Comparison of ENCODE assay signal across 9 mouse cellular contexts in genomic region chr11:88528522-88529101, GRCm38 (mm10).
DNase-seq lines count a peak whose midpoint lies in the region; ATAC-seq and TF ChIP-seq lines count a peak whose summit lies in the region.
"Had no signal": no experiment of that assay in that cellular context is flagged by ENCODE, and none has a peak within 500 bp of the region (broad histone marks: within the 10 kb centered on the region; RNA-seq: fewer than 3 reads in every experiment).

No protein-coding gene starts in this region.

- no peaks in the 10 kb centered on the region for H3K9me3 ChIP-seq in CH12.LX (replicated peaks; ENCODE audit: low read length)
- H3K9me3 ChIP-seq in embryonic facial prominence, embryonic 14.5 days (ENCODE audit: control insufficient read depth, low read length): no peaks in the 10 kb centered on the region
- H3K9me3 ChIP-seq in hindbrain, embryonic 11.5 days (ENCODE audit: control insufficient read depth, low read length): no peaks in the 10 kb centered on the region
- H3K9me3 ChIP-seq in limb, embryonic 14.5 days (ENCODE audit: control insufficient read depth, low read length): no peaks in the 10 kb centered on the region
- H3K9me3 ChIP-seq in stomach, embryonic 14.5 days (ENCODE audit: control insufficient read depth, low read depth, low read length): no peaks in the 10 kb centered on the region
- H3K9me3 ChIP-seq: liver, embryonic 15.5 days had no signal

- no peak for TF ChIP-seq POLR2A in CH12.LX (IDR thresholded peaks at IDR 0.05; ENCODE audit: low read depth, low read length)
- TF ChIP-seq POLR2A in limb, embryonic 14.5 days (IDR thresholded peaks at IDR 0.05; ENCODE audit: borderline replicate concordance, extremely low read depth, insufficient read depth, insufficient read length): no peak

- H3K9ac ChIP-seq in CH12.LX (ENCODE audit: insufficient read depth, low read depth): no peak overlapping the region
- no peak overlapping the region for H3K9ac ChIP-seq in embryonic facial prominence, embryonic 14.5 days (ENCODE audit: low read depth, low read length)
- no peak overlapping the region for H3K9ac ChIP-seq in hindbrain, embryonic 11.5 days (ENCODE audit: low read depth, low read length)
- H3K9ac ChIP-seq in limb, embryonic 14.5 days (ENCODE audit: low read depth, low read length, severe bottlenecking): no peak overlapping the region
- H3K9ac ChIP-seq in stomach, embryonic 14.5 days (replicated peaks; ENCODE audit: low read depth, low read length): no peak overlapping the region
- H3K9ac ChIP-seq: liver, embryonic 15.5 days had no signal

- H3K4me3 ChIP-seq in CH12.LX (replicated peaks in 1 of 3; ENCODE audit: low read depth in 2 of 3, low read length in 2 of 3, poor library complexity in 1 of 3): no peak overlapping the region
- no peak overlapping the region for H3K4me3 ChIP-seq in embryonic facial prominence, embryonic 14.5 days (ENCODE audit: low read depth, low read length)
- no peak overlapping the region for H3K4me3 ChIP-seq in hindbrain, embryonic 11.5 days (ENCODE audit: low read depth, low read length)
- H3K4me3 ChIP-seq in limb, embryonic 14.5 days (replicated peaks; ENCODE audit: low read length): no peak overlapping the region
- H3K4me3 ChIP-seq in stomach, embryonic 14.5 days (ENCODE audit: low read depth, low read length): no peak overlapping the region
- H3K4me3 ChIP-seq: liver, embryonic 15.5 days had no signal

- dilution Hi-C loops in CH12.LX (cut with MboI; ENCODE audit: extremely low pct_ligation_motif_present, extremely low pct_unique_long_range_greater_than_20kb, low sequenced_read_pairs): no loop called here

- WGBS in embryonic facial prominence, embryonic 14.5 days: 8% methylated on average over 8 of the region's 8 CpGs
- 31% methylated on average over 8 of the region's 8 CpGs for WGBS in hindbrain, embryonic 11.5 days
- 20% methylated on average over 8 of the region's 8 CpGs for WGBS in limb, embryonic 14.5 days
- WGBS in stomach, embryonic 14.5 days: 22% methylated on average over 8 of the region's 8 CpGs

- no peak overlapping the region for H3K4me2 ChIP-seq in CH12.LX (ENCODE audit: insufficient read depth, low read depth, poor library complexity, severe bottlenecking)
- no peak overlapping the region for H3K4me2 ChIP-seq in embryonic facial prominence, embryonic 14.5 days (ENCODE audit: low read depth, low read length)
- H3K4me2 ChIP-seq in hindbrain, embryonic 11.5 days (replicated peaks; ENCODE audit: low read depth, low read length): no peak overlapping the region
- no peak overlapping the region for H3K4me2 ChIP-seq in limb, embryonic 14.5 days (replicated peaks; ENCODE audit: low read depth, low read length, severe bottlenecking)
- H3K4me2 ChIP-seq in stomach, embryonic 14.5 days (replicated peaks; ENCODE audit: low read depth, low read length): peak overlapping the region; percentile 21; the same call in 1 of the 2 replicates
- H3K4me2 ChIP-seq: liver, embryonic 15.5 days had no signal

- no peaks in the 10 kb centered on the region for H3K27me3 ChIP-seq in CH12.LX (replicated peaks)
- no peaks in the 10 kb centered on the region for H3K27me3 ChIP-seq in embryonic facial prominence, embryonic 14.5 days (replicated peaks; ENCODE audit: control insufficient read depth, insufficient read depth, low read length)
- H3K27me3 ChIP-seq in hindbrain, embryonic 11.5 days (ENCODE audit: control insufficient read depth, insufficient read depth, low read length): no peaks in the 10 kb centered on the region
- H3K27me3 ChIP-seq in limb, embryonic 14.5 days (ENCODE audit: control insufficient read depth, insufficient read depth, low read length): no peaks in the 10 kb centered on the region
- no peaks in the 10 kb centered on the region for H3K27me3 ChIP-seq in stomach, embryonic 14.5 days (ENCODE audit: control insufficient read depth, insufficient read depth, low read length)
- H3K27me3 ChIP-seq: liver, embryonic 15.5 days had no signal

- TF ChIP-seq CTCF in CH12.LX (conservative IDR thresholded peaks at IDR 0.05 in 1 of 2, IDR thresholded peaks at IDR 0.05 in 1 of 2; ENCODE audit: low read depth in 2 of 2, low read length in 2 of 2): no peak

- H3K4me1 ChIP-seq in CH12.LX (ENCODE audit: control insufficient read depth in 1 of 2, insufficient read depth in 2 of 2): peaks cover 19 to 86% of the 10 kb centered on the region in 2 experiments
- peaks cover 62% of the 10 kb centered on the region for H3K4me1 ChIP-seq in embryonic facial prominence, embryonic 14.5 days (ENCODE audit: control insufficient read depth, insufficient read depth, low read length)
- peaks cover 39% of the 10 kb centered on the region for H3K4me1 ChIP-seq in hindbrain, embryonic 11.5 days (replicated peaks; ENCODE audit: control insufficient read depth, insufficient read depth, low read length)
- peaks cover 55% of the 10 kb centered on the region for H3K4me1 ChIP-seq in limb, embryonic 14.5 days (ENCODE audit: control insufficient read depth, insufficient read depth, low read length)
- peaks cover 58% of the 10 kb centered on the region for H3K4me1 ChIP-seq in stomach, embryonic 14.5 days (ENCODE audit: control insufficient read depth, insufficient read depth, low read length)

- peaks cover 0 to 45% of the 10 kb centered on the region in 2 experiments for H3K36me3 ChIP-seq in CH12.LX (replicated peaks in 1 of 2; ENCODE audit: control insufficient read depth in 1 of 2, insufficient read depth in 1 of 2, low read length in 1 of 2)
- H3K36me3 ChIP-seq in embryonic facial prominence, embryonic 14.5 days (ENCODE audit: control insufficient read depth, insufficient read depth, low read length): no peaks in the 10 kb centered on the region
- no peaks in the 10 kb centered on the region for H3K36me3 ChIP-seq in hindbrain, embryonic 11.5 days (ENCODE audit: control insufficient read depth, insufficient read depth, low read length)
- no peaks in the 10 kb centered on the region for H3K36me3 ChIP-seq in limb, embryonic 14.5 days (ENCODE audit: control insufficient read depth, insufficient read depth, low read length)
- H3K36me3 ChIP-seq in stomach, embryonic 14.5 days (ENCODE audit: control insufficient read depth, insufficient read depth, low read length): no peaks in the 10 kb centered on the region
- H3K36me3 ChIP-seq: liver, embryonic 15.5 days had no signal

- DNase-seq in CH12.LX (ENCODE audit: extremely low read depth): no peak
- peak; percentile 88 for DNase-seq in embryonic facial prominence, embryonic 14.5 days (ENCODE audit: low spot score)
- no peak for DNase-seq in hindbrain, embryonic 11.5 days (ENCODE audit: low spot score)
- peak; percentile 66 for DNase-seq in limb, embryonic 14.5 days (ENCODE audit: low spot score)
- DNase-seq in layer of hippocampus, adult 9-10 months (ENCODE audit: low spot score): no peak
- no peak for DNase-seq in right cerebral cortex, adult 2 months (ENCODE audit: low spot score in 2 of 2)
- no peak for DNase-seq in cerebellum, adult 11-12 months

- H3K79me2 ChIP-seq in CH12.LX (replicated peaks; ENCODE audit: control insufficient read depth, extremely low read depth, insufficient read depth, poor library complexity, severe bottlenecking): no peaks in the 10 kb centered on the region

- TF ChIP-seq EP300 in CH12.LX (IDR thresholded peaks at IDR 0.05; ENCODE audit: low read length): peak; percentile 28; the same call in 1 of the 2 replicates

- ATAC-seq in embryonic facial prominence, embryonic 14.5 days (ENCODE audit: low read depth): no peak
- ATAC-seq in hindbrain, embryonic 11.5 days (ENCODE audit: low FRiP score): no peak
- peak; percentile 17; the same call in 1 of the 2 replicates for ATAC-seq in limb, embryonic 14.5 days (ENCODE audit: low FRiP score, low read depth)
- peak; percentile 33; the same call in 1 of the 2 replicates for ATAC-seq in stomach, embryonic 14.5 days (ENCODE audit: insufficient number of reproducible peaks, insufficient read depth, low FRiP score, low read depth)

- TF ChIP-seq RAD21 in CH12.LX (IDR thresholded peaks at IDR 0.05; ENCODE audit: low read depth, low read length): no peak

- H3K27ac ChIP-seq in CH12.LX (ENCODE audit: insufficient read depth, low read depth): no peak overlapping the region
- peak overlapping the region; percentile 22; the same call in 1 of the 2 replicates for H3K27ac ChIP-seq in embryonic facial prominence, embryonic 14.5 days (replicated peaks; ENCODE audit: low read depth, low read length)
- H3K27ac ChIP-seq in hindbrain, embryonic 11.5 days (ENCODE audit: low read depth, low read length): peak overlapping the region; percentile 43
- no peak overlapping the region for H3K27ac ChIP-seq in limb, embryonic 14.5 days (replicated peaks; ENCODE audit: low read depth, low read length)
- peak overlapping the region; percentile 34; the same call in 1 of the 2 replicates for H3K27ac ChIP-seq in stomach, embryonic 14.5 days (ENCODE audit: low read length)
- H3K27ac ChIP-seq: liver, embryonic 15.5 days had no signal

- in situ Hi-C loops in CH12.LX (cut with MboI; ENCODE audit: low pct_ligation_motif_present, low pct_unique_long_range_greater_than_20kb, low sequenced_read_pairs): no loop called here

TF ChIP-seq in CH12.LX, 34 proteins besides CTCF, POLR2A, EP300 and RAD21:
- TF ChIP-seq MAFK (IDR thresholded peaks at IDR 0.05; ENCODE audit: insufficient replicate concordance, low read length): no peak
- peak; percentile 76; the same call in 1 of the 2 replicates for TF ChIP-seq MAZ (IDR thresholded peaks at IDR 0.05; ENCODE audit: low read depth, low read length)
- TF ChIP-seq ZNF384 (IDR thresholded peaks at IDR 0.05; ENCODE audit: low read depth, low read length): peak; percentile 68; the same call in 1 of the 2 replicates
- peak; percentile 8; the same call in 1 of the 2 replicates for TF ChIP-seq ETS1 (conservative IDR thresholded peaks at IDR 0.05; ENCODE audit: low read depth, low read length)
- no peak for TF ChIP-seq NRF1 (IDR thresholded peaks at IDR 0.05; ENCODE audit: low read depth, low read length)

Comparison
In these comparisons a context has a peak if more than half of its experiments do, and no peak if none do; other contexts are left out.
1. DNase-seq: peak in embryonic facial prominence, embryonic 14.5 days (single experiment) and limb, embryonic 14.5 days (single experiment); none in CH12.LX (single experiment), hindbrain, embryonic 11.5 days (single experiment), layer of hippocampus, adult 9-10 months (single experiment), right cerebral cortex, adult 2 months (0 of 2) and cerebellum, adult 11-12 months (single experiment).
2. H3K27ac ChIP-seq: peak in embryonic facial prominence, embryonic 14.5 days (single experiment), hindbrain, embryonic 11.5 days (single experiment) and stomach, embryonic 14.5 days (single experiment); none in CH12.LX (single experiment) and limb, embryonic 14.5 days (single experiment).
3. ATAC-seq: peak in limb, embryonic 14.5 days (single experiment) and stomach, embryonic 14.5 days (single experiment); none in embryonic facial prominence, embryonic 14.5 days (single experiment) and hindbrain, embryonic 11.5 days (single experiment).